Mouse (Mus musculus) stomach, postnatal 0 days (tissue): ENCODE measurements around the gene Zfp467. TPM values are rescaled to one million over a fixed set of nuclear protein-coding genes. Genes with fewer than 3 reads are reported as not detected.

Experiments
- ATAC-seq: fragments of 200-750 bp; cut with Nextera tagmentation; 2 replicates; pipeline ENCODE4 v1.8.0; 2017; ENCODE audit not compliant: low FRiP score, low TSS enrichment
- DNase-seq: peaks from one replicate; pipeline ENCODE4 v3.0.0-alpha.2; 2016; ENCODE audit warnings: low spot score
- H3K27ac ChIP-seq: fragments of 300-500 bp; sonication (generic); replicated peaks from 2 replicates; pipeline ENCODE4 v1.5.1; 2014; ENCODE audit warnings: mild to moderate bottlenecking, control low read depth
- H3K27me3 ChIP-seq: fragments of 300-500 bp; sonication (generic); 2 replicates; pipeline ENCODE4 v1.6.1; 2014; ENCODE audit warnings: low read length; ENCODE audit not compliant: control insufficient read depth, insufficient read depth
- H3K36me3 ChIP-seq: fragments of 300-500 bp; sonication (generic); 2 replicates; pipeline ENCODE4 v1.6.1; 2014; ENCODE audit warnings: low read length, mixed read lengths; ENCODE audit not compliant: control insufficient read depth, insufficient read depth
- H3K4me1 ChIP-seq: fragments of 300-500 bp; sonication (generic); replicated peaks from 2 replicates; pipeline ENCODE4 v1.6.1; 2014; ENCODE audit warnings: antibody characterized with exemption; ENCODE audit not compliant: control insufficient read depth, insufficient read depth
- H3K4me2 ChIP-seq: fragments of 300-500 bp; sonication (generic); replicated peaks from 2 replicates; pipeline ENCODE4 v1.6.1; 2014; ENCODE audit warnings: low read depth, mild to moderate bottlenecking, control low read depth, moderate library complexity
- H3K4me3 ChIP-seq: fragments of 300-500 bp; sonication (generic); 2 replicates; pipeline ENCODE4 v1.5.1; 2014; ENCODE audit warnings: low read depth, low read length, control low read depth
- H3K9ac ChIP-seq: fragments of 300-500 bp; sonication (generic); 2 replicates; pipeline ENCODE4 v1.6.1; 2014; ENCODE audit warnings: mild to moderate bottlenecking, low read length, control low read depth, mixed read lengths
- H3K9me3 ChIP-seq: fragments of 300-500 bp; sonication (generic); 2 replicates; pipeline ENCODE4 v1.6.1; 2016; ENCODE audit warnings: low read length; ENCODE audit not compliant: control insufficient read depth
- CTCF ChIP-seq: IDR thresholded peaks from 2 replicates; pipeline ENCODE4 v1.5.1; 2016; ENCODE audit warnings: antibody characterized with exemption, low read depth, mild to moderate bottlenecking, moderate library complexity
- EP300 ChIP-seq: optimal IDR thresholded peaks from 2 replicates; pipeline ENCODE3; 2016; ENCODE audit warnings: antibody characterized with exemption
- WGBS: fragments of 180-500 bp; shearing (Covaris S2); extraction: QIAGEN DNeasy Blood & Tissue Kit; methylation state at CpG from one replicate; pipeline ENCODE4 v1.1.7; 2014; 5-methylcytosine and 5-hydroxymethylcytosine counted together
- polyA plus RNA-seq: library from polyadenylated mRNA; unstranded; fragments of >200 nt; fragmentation: Nextera tagmentation; extraction: Ambion mirVana; gene quantifications from 2 replicates; pipeline ENCODE4 v1.2.1, GENCODE M21; 2015

Gene Zfp467
- polyA plus RNA-seq, 1 experiment from 2014 or later, result 24.2 TPM

GRCm38 (mm10) chr6:48416486-48416885, 29.1 kb downstream of the Zfp467 start:
- DNase-seq, result no peak
- TF ChIP-seq EP300 (no peak), CTCF (no peak)
- Histone ChIP-seq H3K27ac (no peak overlapping the region), H3K4me3 (no peak overlapping the region), H3K9ac (no peak overlapping the region), H3K36me3 (peaks cover 12% of the 10 kb centered on the region), H3K4me1 (no peaks in the 10 kb centered on the region), H3K9me3 (no peaks in the 10 kb centered on the region), H3K4me2 (no peak overlapping the region), H3K27me3 (no peaks in the 10 kb centered on the region)
- ATAC-seq, result no peak
- 77% methylated on average over 2 of the region's 2 CpGs for WGBS

- Histone ChIP-seq H3K9ac (no peak overlapping the region), H3K27ac (no peak overlapping the region), H3K4me2 (no peak overlapping the region), H3K4me1 (no peaks in the 10 kb centered on the region), H3K4me3 (no peak overlapping the region), H3K27me3 (no peaks in the 10 kb centered on the region), H3K36me3 (peaks cover 12% of the 10 kb centered on the region), H3K9me3 (no peaks in the 10 kb centered on the region)
- no peak for ATAC-seq
- TF ChIP-seq CTCF (no peak), EP300 (no peak)
- DNase-seq, result no peak
- WGBS, result 89% methylated on average over 7 of the region's 7 CpGs
These were observed 30.0 kb downstream of the Zfp467 start for GRCm38 (mm10) chr6:48415636-48416035.

- no peak for DNase-seq
- ATAC-seq, result no peak
- Histone ChIP-seq H3K4me1 (no peaks in the 10 kb centered on the region), H3K36me3 (peaks cover 12% of the 10 kb centered on the region), H3K9ac (no peak overlapping the region), H3K9me3 (no peaks in the 10 kb centered on the region), H3K27ac (no peak overlapping the region), H3K4me3 (no peak overlapping the region), H3K27me3 (no peaks in the 10 kb centered on the region), H3K4me2 (no peak overlapping the region)
- TF ChIP-seq EP300 (no peak), CTCF (no peak)
- WGBS, result 89% methylated on average over 1 of the region's 1 CpGs
These were observed 30.7 kb downstream of the Zfp467 start for GRCm38 (mm10) chr6:48414886-48415285.

DNA sequence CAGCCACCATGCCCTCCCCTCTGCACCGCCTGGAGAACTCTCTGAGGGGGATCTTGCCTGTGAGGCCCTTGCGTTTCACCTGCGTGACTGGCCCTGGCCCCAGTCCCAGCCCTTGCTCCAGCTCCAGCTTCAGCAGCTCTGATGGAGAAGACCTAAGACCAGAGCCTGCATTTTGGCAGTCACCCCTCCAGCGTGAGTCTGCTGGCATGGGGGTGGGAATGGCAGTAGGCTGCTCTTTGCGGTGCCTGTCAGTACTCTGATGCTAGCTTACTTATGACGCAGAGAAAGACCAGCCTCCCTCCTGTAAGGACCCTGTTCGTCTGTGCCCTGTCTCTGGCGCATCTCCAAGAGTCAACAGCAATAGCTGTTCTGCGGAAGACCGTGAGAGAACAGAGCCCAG, 32.5 kb downstream of the Zfp467 start:
- no peak overlapping the region for H3K27ac ChIP-seq
- H3K4me3 ChIP-seq, result no peak overlapping the region

DNA sequence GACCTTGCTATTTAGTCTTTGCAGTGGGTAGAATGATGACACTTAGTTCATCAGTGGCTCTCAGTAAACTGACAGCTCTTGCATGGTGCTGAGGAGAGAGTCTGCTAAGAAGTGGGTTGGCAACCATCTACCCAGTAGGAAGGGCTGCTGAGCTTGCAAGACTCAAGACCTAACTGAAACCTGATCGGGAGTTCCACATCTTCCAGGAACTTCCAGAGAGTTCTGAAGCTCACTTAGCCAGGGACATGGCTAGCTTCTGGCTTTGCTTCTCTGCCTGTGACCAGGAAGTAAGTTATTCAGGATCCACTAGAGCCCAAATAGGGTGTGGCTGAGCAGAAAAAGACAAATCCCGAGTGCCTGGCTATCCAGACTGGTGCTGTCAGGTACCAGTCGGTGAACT, 33.0 kb downstream of the Zfp467 start:
- Histone ChIP-seq H3K4me2 (no peak overlapping the region), H3K9ac (no peak overlapping the region), H3K9me3 (no peaks in the 10 kb centered on the region), H3K27me3 (no peaks in the 10 kb centered on the region), H3K4me3 (no peak overlapping the region), H3K36me3 (peaks cover 18% of the 10 kb centered on the region), H3K27ac (no peak overlapping the region), H3K4me1 (no peaks in the 10 kb centered on the region)
- 65% methylated on average over 3 of the region's 3 CpGs for WGBS
- TF ChIP-seq EP300 (no peak), CTCF (no peak)
- no peak for ATAC-seq
- DNase-seq, result no peak

More for the DNA sequence above, 32.5 kb downstream of the Zfp467 start:
- no peak for ATAC-seq
- no peak for TF ChIP-seq EP300
- no peak for TF ChIP-seq CTCF
- no peak for DNase-seq
- Histone ChIP-seq H3K9ac (no peak overlapping the region), H3K27me3 (no peaks in the 10 kb centered on the region), H3K36me3 (peaks cover 18% of the 10 kb centered on the region), H3K4me2 (no peak overlapping the region), H3K9me3 (no peaks in the 10 kb centered on the region), H3K4me1 (no peaks in the 10 kb centered on the region)
- 70% methylated on average over 10 of the region's 10 CpGs for WGBS

GRCm38 (mm10) chr6:48412147-48412546, 33.5 kb downstream of the Zfp467 start:
- Histone ChIP-seq H3K27ac (no peak overlapping the region), H3K9me3 (no peaks in the 10 kb centered on the region), H3K4me3 (no peak overlapping the region), H3K36me3 (peaks cover 18% of the 10 kb centered on the region), H3K4me2 (no peak overlapping the region), H3K27me3 (no peaks in the 10 kb centered on the region), H3K9ac (no peak overlapping the region), H3K4me1 (no peaks in the 10 kb centered on the region)
- ATAC-seq, result no peak
- WGBS, result 81% methylated on average over 4 of the region's 4 CpGs
- peak; percentile 16 for DNase-seq
- peak; percentile 50 for TF ChIP-seq CTCF
- TF ChIP-seq EP300, result no peak
